Mouse (Mus musculus) monocyte, adult 5-6 weeks (primary cell): Measurements from ENCODE around the gene Fgfbp3. TPM values are rescaled to one million over a fixed set of nuclear protein-coding genes. Genes with fewer than 3 reads are reported as not detected.
A peak's percentile ranks its signal among the peaks of the same experiment; 100 is the strongest.
"Not testable (repeated sequence)": the region's sequence is repeated elsewhere in the genome, so short reads cannot be mapped to it uniquely, and the experiment has no call there.

Experiments used
- ATAC-seq: fragments of 153-309, 156-312 bp; replicated peaks from 2 replicates; pipeline ENCODE4 v1.8.0; 2017; ENCODE audit warnings: mild to moderate bottlenecking; ENCODE audit not compliant: low TSS enrichment, insufficient number of reproducible peaks, severe bottlenecking, poor library complexity, low FRiP score
- total RNA-seq: library from RNA; stranded (forward); fragments of 200-1000, 200-491, 200-594 nt; gene quantifications from 3 replicates; pipeline ENCODE4 v1.2.3, GENCODE M21; 2017

Fgfbp3 gene
- total RNA-seq, 1 experiment from 2014 or later: 3.4 TPM

- ATAC-seq: no peak
Observed at GRCm38 (mm10) chr19:36916206-36916605, 3.2 kb downstream of the Fgfbp3 start.

- ATAC-seq: no peak
Observed at GRCm38 (mm10) chr19:36913064-36913463, 6.4 kb downstream of the Fgfbp3 start.

DNA sequence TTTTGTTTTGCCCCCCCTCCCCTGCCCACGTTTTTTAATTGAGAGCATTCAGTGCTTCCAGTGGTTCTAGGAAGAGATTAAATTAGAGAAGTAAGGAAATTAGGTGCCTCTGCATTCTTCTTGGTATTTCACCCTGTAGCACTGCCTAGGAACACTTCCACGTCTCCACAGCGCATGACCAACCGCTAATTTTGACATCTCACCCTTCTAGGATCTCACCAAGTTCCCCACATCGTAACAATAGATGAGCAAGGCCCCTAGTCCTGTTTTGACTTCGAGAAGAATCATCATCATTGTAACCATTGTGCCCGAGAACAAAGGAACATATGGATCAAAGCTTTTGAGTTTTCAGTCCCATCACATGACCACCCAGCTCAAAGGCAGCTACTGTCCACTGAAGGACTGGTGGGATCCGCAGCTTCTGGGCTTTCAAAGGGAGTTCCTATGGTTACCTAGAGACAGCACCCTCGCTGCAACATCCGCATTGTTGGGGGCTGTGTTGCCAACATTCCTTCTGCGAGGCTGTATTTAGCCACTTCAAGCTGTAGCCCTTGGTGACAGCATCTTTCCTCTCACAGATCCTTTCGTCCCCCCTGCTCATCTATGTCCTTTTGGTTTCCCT, 8.9 kb downstream of the Fgfbp3 start:
- no peak for ATAC-seq

DNA sequence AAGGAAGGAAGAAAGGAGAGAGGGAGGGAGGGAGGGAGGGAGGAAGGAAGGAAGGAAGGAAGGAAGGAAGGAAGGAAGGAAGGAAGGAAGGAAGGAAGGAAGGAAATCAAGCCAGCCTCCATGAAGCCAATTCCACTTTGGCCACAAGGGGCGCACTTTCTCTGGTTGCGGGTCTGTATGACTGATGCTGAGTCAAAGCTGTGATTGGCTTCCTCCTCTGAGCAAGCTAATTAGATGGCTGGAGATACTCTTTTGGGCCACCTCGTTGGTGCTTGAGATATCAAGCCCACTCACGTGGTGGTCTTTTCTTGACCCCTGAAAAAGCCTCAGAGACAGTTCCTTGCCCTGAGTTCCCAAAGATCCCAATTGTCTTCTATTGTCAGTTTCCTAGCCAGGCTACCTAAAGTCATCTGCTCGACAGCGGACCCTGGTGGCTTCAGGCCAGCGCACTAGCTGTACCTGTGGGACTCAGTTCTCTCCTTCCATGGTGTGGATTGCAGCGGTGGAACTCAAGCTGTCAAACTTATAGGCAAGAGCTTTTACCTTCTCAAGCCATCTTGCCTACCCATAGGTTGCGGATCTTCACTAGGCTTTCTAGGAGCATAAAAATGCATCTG, 9.6 kb downstream of the Fgfbp3 start:
- peak; percentile 65 for ATAC-seq

- no peak for ATAC-seq
Observed at GRCm38 (mm10) chr19:36909150-36909549, 10.3 kb downstream of the Fgfbp3 start.

GRCm38 (mm10) chr19:36904211-36905007, 15.0 kb downstream of the Fgfbp3 start:
- no peak for ATAC-seq

DNA sequence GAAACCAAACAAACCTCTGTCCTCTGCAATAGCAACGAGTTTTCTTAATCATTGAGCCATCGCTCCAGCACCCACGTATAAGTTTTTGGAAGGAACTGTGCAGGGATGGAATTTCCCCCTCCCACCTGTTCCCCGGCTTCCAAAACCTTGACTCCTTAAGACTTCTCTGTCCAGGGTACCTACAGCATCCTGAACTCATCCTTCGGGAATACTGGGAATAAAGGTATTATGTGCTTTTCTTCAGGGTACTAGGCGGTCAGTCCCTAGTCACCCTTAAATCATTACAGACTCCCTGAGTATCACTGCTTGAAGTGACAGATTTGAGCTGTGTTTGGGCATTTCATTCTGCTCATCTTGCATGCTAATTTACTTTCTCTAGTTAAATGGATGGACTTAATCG, 16.0 kb downstream of the Fgfbp3 start:
- no peak for ATAC-seq

DNA sequence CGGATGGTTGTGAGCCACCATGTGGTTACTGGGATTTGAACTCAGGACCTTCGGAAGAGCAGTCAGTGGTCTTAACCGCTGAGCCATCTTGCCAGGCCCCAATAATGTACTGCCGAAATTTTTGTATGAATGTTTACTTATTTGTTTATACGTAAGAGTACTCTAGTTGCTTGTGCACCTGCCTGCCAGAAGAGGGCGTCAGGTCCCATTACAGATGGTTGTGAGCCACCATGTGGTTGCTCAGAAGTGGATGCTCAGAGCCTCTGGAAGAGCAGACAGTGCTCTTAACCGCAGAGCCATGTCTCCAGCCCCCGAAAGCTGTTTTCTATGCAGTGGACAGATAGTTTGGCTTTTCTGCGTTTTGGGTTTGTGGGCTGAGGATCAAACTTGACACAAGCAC, 21.6 kb downstream of the Fgfbp3 start:
- no peak for ATAC-seq

GRCm38 (mm10) chr19:36896791-36897569, 22.4 kb downstream of the Fgfbp3 start:
- ATAC-seq: no peak

GRCm38 (mm10) chr19:36891746-36892145, 27.7 kb downstream of the Fgfbp3 start:
- no peak for ATAC-seq

DNA sequence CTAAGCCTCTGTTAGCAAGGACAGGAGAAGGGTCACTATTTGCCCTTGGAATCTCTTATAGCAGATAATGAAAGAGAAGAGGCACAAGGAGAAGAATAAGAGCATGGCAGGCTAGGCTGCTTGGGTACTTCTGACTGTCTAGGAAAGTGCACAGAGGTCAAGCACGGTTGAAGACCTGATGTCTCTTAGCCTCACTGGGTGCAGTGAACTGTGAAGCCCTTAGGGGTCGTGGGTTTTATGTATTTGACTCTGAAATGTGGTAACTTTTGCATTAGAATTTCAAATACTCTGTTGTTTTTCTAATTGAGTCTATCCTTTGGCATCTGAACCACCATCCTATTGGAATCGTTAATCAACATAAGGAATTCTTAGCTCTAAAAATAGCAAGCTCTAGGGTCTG, 31.7 kb downstream of the Fgfbp3 start:
- ATAC-seq: no peak

DNA sequence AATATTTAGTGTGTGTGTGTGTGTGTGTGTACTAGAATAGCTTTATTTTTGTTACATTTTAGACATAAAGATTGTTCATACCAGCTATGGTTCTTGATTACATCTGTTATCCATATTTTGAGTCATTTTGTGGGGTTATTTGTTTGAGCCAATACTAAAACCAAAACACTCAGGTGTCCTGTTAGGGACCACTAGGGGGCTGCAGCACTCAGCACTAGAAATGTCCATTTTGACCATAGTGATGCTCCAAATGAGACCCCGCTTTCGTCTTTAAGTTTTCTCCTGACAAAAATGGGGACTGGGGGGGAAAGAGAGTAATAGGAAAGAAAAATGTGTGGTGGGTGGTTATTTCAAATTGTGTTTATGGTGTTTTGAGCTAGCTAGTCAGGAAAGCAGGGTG, 33.1 kb downstream of the Fgfbp3 start:
- ATAC-seq: no peak

DNA sequence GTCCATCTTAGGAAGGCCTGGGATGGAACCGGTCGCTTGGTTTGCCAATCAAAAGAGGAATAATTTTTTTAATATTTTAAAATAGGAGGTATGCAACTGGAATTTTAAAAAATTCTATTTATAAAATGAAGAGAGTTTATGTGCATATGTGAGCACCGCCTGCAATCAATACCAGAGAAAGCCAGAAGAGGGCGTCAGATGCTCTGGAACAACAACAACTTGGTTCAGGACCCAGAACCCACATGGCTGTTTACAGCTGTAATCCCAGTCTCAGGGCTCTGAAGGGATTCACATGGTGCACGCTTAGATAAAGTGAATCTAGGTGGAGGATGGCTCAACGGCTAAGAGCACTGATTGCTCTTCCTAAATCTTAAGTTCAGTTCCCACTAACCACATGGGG, 36.3 kb downstream of the Fgfbp3 start:
- ATAC-seq: no peak

DNA sequence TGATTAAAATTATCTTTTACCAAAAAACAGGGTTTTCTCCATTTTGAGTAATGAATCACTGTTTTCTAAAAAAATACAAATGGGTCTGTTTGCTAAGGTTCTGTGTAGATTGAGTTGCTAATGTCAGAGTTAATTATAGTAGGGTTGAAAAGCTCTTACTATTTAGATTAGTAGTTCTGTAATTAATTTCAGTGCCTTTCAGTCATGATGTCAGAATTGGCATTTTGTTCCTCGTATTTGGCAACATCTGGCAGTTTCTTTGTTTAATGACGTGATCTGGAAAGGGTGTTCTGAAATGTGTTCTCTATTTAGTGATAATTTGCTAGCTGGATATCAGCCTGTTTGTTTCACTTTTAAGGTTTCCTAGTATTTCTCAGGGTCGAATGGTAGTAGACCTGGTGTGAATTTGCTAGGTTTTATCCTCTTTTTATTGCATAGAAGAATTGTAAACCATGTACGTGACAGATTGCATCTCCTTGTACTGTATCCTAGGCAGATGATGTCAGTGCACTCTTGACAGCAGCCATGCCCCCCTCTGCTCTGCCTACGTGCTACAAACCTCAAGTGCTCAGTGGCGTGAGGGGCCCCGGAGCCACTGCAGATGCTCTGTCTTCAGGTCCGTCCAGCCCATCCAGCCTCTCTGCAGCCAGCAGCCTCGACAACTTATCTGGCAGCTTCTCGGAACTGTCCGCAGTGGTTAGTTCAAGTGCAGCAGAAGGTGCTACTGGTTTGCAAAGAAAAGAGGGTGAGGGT, 40.5 kb downstream of the Fgfbp3 start:
- ATAC-seq: no peak

GRCm38 (mm10) chr19:36877329-36877728, 42.1 kb downstream of the Fgfbp3 start:
- ATAC-seq: no peak

DNA sequence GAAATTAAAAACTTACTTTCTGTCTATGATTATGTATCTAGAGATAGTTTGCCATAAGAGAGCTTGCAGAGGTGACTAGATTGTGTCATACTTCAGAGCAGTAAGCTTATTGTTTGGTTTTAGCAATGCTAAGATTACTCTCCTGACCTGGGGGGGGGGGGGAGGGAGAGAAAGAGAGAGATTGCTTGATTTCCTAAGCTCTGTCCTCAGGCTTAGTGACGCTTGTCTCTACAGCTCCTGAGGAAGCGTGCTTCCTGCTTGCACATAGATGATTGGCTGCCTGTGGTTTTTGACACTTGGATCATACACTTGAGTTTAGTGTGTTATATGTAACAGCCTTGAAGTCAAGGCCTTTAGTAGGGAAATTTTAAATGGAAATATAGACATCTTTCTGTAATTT, 44.8 kb downstream of the Fgfbp3 start:
- no peak for ATAC-seq

DNA sequence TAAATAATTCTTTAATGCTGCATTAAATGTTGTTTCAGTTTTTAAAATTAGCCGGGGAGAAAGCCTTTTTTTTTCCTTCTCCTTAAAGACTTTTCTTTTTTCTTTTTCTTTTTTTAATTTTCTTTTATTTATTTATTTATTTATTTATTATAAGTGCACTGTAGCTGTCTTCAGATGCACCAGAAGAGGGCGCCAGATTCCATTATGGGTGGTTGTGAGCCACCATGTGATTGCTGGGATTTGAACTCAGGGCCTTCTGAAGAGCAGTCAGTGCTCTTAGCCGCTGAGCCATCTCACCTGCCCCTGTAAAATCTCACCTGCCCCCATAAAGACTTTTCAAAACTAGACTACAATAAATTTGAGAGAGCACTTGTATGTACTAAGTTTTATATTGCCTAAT, 50.7 kb downstream of the Fgfbp3 start:
- ATAC-seq: not testable (repeated sequence)
